Mouse (Mus musculus) testis, adult 2 months (tissue): ENCODE data around the gene Mindy4. TPM values are rescaled to one million over a fixed set of nuclear protein-coding genes. Genes with fewer than 3 reads are reported as not detected.

ENCODE experiments used
- H3K27ac ChIP-seq: fragments of 200-500 bp; 2 replicates; pipeline ENCODE4 v1.5.1; 2012; ENCODE audit warnings: low read depth, low read length; ENCODE audit not compliant: control insufficient read depth, insufficient read depth
- H3K27me3 ChIP-seq: fragments of 200-500 bp; 2 replicates; pipeline ENCODE4 v1.6.1; 2012; ENCODE audit warnings: mild to moderate bottlenecking, low read length, moderate library complexity; ENCODE audit not compliant: control insufficient read depth, insufficient read depth
- H3K36me3 ChIP-seq: fragments of 200-500 bp; 2 replicates; pipeline ENCODE4 v1.6.1; 2012; ENCODE audit warnings: mild to moderate bottlenecking, low read length; ENCODE audit not compliant: control insufficient read depth, insufficient read depth
- H3K4me1 ChIP-seq: fragments of 200-500 bp; 2 replicates; pipeline ENCODE4 v1.6.1; 2012; ENCODE audit warnings: low read length; ENCODE audit not compliant: control insufficient read depth, insufficient read depth
- H3K4me3 ChIP-seq: fragments of 200-500 bp; 2 replicates; pipeline ENCODE4 v1.5.1; 2012; ENCODE audit warnings: low read depth, mild to moderate bottlenecking, low read length, moderate library complexity, mixed read lengths; ENCODE audit not compliant: control insufficient read depth
- CTCF ChIP-seq: fragments of 200-500 bp; IDR thresholded peaks from 2 replicates; pipeline ENCODE4 v1.5.1; 2012; ENCODE audit warnings: low read depth, mild to moderate bottlenecking, inconsistent platforms, low read length, moderate library complexity; ENCODE audit not compliant: control insufficient read depth, insufficient read depth, insufficient replicate concordance
- POLR2A ChIP-seq: fragments of 200-500 bp; IDR thresholded peaks from 2 replicates; pipeline ENCODE4 v1.6.1; 2012; ENCODE audit warnings: low read depth, mild to moderate bottlenecking, inconsistent platforms, low read length, moderate library complexity; ENCODE audit not compliant: control insufficient read depth
- polyA plus RNA-seq: library from polyadenylated mRNA; depleted of rRNA; stranded (reverse); fragments of >200 nt; gene quantifications from 2 replicates; pipeline ENCODE4 v1.2.3, GENCODE M21; 2012; rRNA removed

Gene Mindy4
- polyA plus RNA-seq, 1 experiment = 61.8 TPM

DNA sequence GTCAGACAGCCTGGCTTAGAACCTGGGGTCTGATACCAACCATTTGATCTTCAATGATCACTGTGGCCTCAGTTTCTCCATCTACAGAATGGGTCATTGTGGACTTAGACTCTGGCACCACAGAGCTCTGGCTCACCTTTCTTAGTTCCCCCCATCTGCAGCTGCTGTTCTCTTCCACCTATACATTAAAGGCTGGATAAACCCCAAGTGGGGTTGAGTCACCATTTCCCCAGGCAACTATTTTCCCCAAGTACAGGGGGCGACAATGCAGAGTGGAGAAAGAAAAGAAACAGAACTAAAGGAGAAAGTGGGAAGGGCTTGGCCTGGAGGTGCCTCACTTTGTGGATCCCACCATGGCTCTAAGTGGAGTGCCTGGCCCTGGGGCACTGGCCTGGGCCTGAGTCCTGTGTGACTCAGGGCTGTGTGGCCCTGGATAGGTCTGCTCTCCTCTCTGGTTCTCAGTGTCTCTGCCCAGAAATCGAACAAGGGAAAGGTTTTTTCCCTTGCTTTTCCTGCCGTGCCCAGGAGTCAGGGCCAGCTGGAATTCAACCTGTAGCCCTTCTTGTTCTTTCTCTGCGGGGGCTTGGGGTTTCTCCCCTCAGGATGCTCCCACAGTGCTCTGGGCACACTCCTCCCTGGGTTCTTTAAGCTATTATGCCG is 153.9 kb downstream of the Mindy4 start:
- TF ChIP-seq CTCF (no peak), POLR2A (no peak)
- Histone ChIP-seq H3K27ac (no peak overlapping the region), H3K27me3 (no peaks in the 10 kb centered on the region), H3K36me3 (no peaks in the 10 kb centered on the region), H3K4me3 (no peak overlapping the region), H3K4me1 (no peaks in the 10 kb centered on the region)

DNA sequence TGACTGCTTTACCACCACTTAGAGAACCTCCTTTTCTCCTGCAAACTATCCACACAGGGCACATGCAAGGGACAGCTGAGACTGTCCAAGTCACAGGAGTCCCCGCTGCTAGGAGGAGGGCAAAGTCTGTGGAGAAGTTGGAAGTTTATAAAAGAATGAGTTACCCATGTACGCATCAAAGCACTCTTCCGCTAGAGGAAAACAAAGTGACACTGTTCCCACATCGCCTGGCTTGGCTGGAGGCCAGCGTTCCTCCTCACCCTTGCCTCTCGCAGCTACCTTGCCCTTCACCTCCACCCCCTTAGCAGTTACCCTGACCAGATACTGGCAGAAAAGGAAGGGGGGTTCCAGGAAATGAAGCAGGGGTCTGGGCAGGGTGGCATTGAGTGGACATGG is 154.5 kb downstream of the Mindy4 start:
- no peak overlapping the region for H3K4me3 ChIP-seq
- no peaks in the 10 kb centered on the region for H3K36me3 ChIP-seq
- no peak overlapping the region for H3K27ac ChIP-seq
- no peaks in the 10 kb centered on the region for H3K4me1 ChIP-seq
- no peak for TF ChIP-seq CTCF
- no peak for TF ChIP-seq POLR2A
- H3K27me3 ChIP-seq = no peaks in the 10 kb centered on the region

DNA sequence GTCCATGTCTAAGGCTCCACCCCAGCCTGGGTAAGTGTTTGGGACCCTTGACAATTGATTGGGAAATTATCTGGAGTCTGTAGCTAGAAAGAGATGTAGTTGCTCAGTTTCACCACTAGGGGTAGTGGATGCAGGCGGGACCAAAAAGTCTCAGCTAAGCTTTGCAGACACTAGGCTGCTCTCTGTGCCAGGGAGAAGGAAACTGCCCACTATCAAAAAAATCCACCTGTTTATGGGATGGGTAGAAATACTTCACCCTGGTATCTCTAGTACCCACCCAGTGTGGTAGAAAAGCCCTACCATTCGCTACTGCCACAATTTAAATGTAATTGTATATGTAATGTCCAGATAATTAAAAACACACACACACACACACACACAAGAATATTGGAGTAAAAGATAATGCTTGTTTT is 155.6 kb downstream of the Mindy4 start:
- TF ChIP-seq POLR2A (no peak), CTCF (peak; percentile 52; the same call in 1 of the 2 replicates)
- no peaks in the 10 kb centered on the region for H3K36me3 ChIP-seq
- no peak overlapping the region for H3K4me3 ChIP-seq
- no peaks in the 10 kb centered on the region for H3K4me1 ChIP-seq
- H3K27ac ChIP-seq = no peak overlapping the region
- no peaks in the 10 kb centered on the region for H3K27me3 ChIP-seq

DNA sequence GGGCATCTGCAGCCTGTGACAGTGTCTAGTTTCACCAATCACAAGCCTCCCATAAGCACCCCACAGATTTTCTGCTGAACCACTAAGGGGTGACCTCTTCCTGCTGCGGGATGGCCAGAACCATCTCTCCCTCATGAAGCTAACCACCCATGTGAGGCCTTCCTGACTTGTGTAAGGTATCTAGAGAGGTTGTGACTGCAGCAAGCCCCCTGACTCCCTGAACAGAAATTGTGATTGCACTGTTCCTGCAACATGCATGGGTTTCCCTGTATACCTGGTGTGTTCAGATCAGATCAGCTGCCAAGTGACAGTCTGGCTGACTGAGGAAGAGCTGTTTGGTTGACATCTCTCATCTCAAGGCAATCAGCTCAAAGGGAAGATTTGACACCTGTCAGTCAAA is 159.5 kb downstream of the Mindy4 start:
- Histone ChIP-seq H3K27ac (no peak overlapping the region), H3K4me1 (no peaks in the 10 kb centered on the region), H3K27me3 (no peaks in the 10 kb centered on the region), H3K36me3 (no peaks in the 10 kb centered on the region), H3K4me3 (no peak overlapping the region)
- TF ChIP-seq CTCF = no peak
- no peak for TF ChIP-seq POLR2A

DNA sequence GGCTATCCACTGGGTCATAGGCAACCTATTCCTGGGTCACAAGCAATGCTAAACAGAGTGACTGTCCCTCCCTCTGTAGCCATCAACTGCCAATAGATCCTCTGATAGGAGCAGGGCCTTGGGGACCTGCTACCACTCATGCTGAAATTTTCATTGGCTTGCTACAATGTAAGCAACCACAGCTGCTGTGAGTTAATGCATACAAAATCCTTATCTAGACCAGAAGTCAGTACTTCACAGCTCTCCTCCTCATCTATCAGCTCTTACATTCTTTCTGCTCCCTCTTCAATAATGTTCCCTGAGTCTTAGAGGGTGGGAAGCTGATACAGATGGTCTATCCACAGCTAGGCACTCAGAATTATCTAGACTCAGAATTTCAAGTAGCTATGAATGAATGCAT is 163.9 kb downstream of the Mindy4 start:
- H3K27ac ChIP-seq = no peak overlapping the region
- H3K4me3 ChIP-seq = no peak overlapping the region
- TF ChIP-seq POLR2A (no peak), CTCF (no peak)
- no peaks in the 10 kb centered on the region for H3K4me1 ChIP-seq
- H3K27me3 ChIP-seq = no peaks in the 10 kb centered on the region
- H3K36me3 ChIP-seq = no peaks in the 10 kb centered on the region

Other genes with a start within 250 kb of the Mindy4 start
- 0.88 and 1.3 TPM in 2 replicates for gene Nod1, start 230.8 kb upstream of the Mindy4 start, polyA plus RNA-seq
- 5.6 and 6.0 TPM in 2 replicates for gene Ggct, start 210.4 kb upstream of the Mindy4 start, polyA plus RNA-seq
- gene Gars, start 165.4 kb upstream of the Mindy4 start, polyA plus RNA-seq = 18.8 and 21.3 TPM in 2 replicates
- 0.07 and 0.15 TPM in 2 replicates for gene Crhr2, start 70.4 kb upstream of the Mindy4 start, polyA plus RNA-seq
- 0.32 and 4.6 TPM in 2 replicates for gene Inmt, start 28.3 kb upstream of the Mindy4 start, polyA plus RNA-seq
- 1.9 and 4.7 TPM in 2 replicates for gene Aqp1, start 133.0 kb downstream of the Mindy4 start, polyA plus RNA-seq
- not detected in 2 replicates for gene Ghrhr, start 172.9 kb downstream of the Mindy4 start, polyA plus RNA-seq
- 0.64 and 1.6 TPM in 2 replicates for gene Adcyap1r1, start 248.6 kb downstream of the Mindy4 start, polyA plus RNA-seq